11 mouse cellular contexts compared by ENCODE assay signal in genomic region chr2:126635939-126636823, GRCm38 (mm10). TPM values are rescaled to one million over a fixed set of nuclear protein-coding genes. Genes with fewer than 3 reads are reported as not detected.
DNase-seq lines count a peak whose midpoint lies in the region; ATAC-seq lines count a peak whose summit lies in the region.
"Had no signal": no experiment of that assay in that cellular context is flagged by ENCODE, and none has a peak within 500 bp of the region (broad histone marks: within the 10 kb centered on the region; RNA-seq: fewer than 3 reads in every experiment).

No protein-coding gene starts in this region.

- no peaks in the 10 kb centered on the region for H3K9me3 ChIP-seq in heart, embryonic 10.5 days
- H3K9me3 ChIP-seq: forebrain, embryonic 12.5 days had no signal

- H3K4me1 ChIP-seq in heart, embryonic 10.5 days: no peaks in the 10 kb centered on the region
- H3K4me1 ChIP-seq: forebrain, embryonic 12.5 days had no signal

- peak; percentile 25 to 59 for DNase-seq in heart, adult 18-20 months
- DNase-seq in heart, embryonic 10.5 days (ENCODE audit: low spot score): no peak
- peak; percentile 73 for DNase-seq in kidney, postnatal 10 days
- peak; percentile 63 for DNase-seq in naive thymus-derived CD4-positive, alpha-beta T cell, adult 2 months (ENCODE audit: low read depth)
- DNase-seq in urinary bladder, postnatal 36 days (ENCODE audit: low spot score in 2 of 2): no peak
- DNase-seq in left cerebral cortex, postnatal 14 days (ENCODE audit: low spot score in 2 of 2): no peak
- no peak for DNase-seq in embryo, embryonic 10.5 days (ENCODE audit: low spot score)
- DNase-seq: cerebellum, adult 18-20 months had no signal

- no peaks in the 10 kb centered on the region for H3K27me3 ChIP-seq in heart, embryonic 10.5 days (ENCODE audit: insufficient read depth, poor library complexity, severe bottlenecking)
- H3K27me3 ChIP-seq: forebrain, embryonic 12.5 days had no signal

- H3K4me3 ChIP-seq in heart, embryonic 10.5 days: no peak overlapping the region
- H3K4me3 ChIP-seq: forebrain, embryonic 12.5 days; myocyte had no signal

- intact Hi-C loops in left cerebral cortex, postnatal 14 days (cut with DNase I): no loop called here

- no peak overlapping the region for H3K27ac ChIP-seq in heart, embryonic 10.5 days
- H3K27ac ChIP-seq: forebrain, embryonic 12.5 days had no signal

- ATAC-seq in granulocyte monocyte progenitor cell, adult 5-6 weeks (replicated peaks; ENCODE audit: poor library complexity, severe bottlenecking): peak; percentile 93

- H3K36me3 ChIP-seq in heart, embryonic 10.5 days: peaks cover 62% of the 10 kb centered on the region

- 65% methylated on average over 12 of the region's 12 CpGs for WGBS in heart, embryonic 10.5 days

RNA-seq across cellular contexts. Expression of gene Hdc, which starts 17.1 kb away (rescaled TPM):
- 1 to 10 TPM; 1.5 to 2.2 TPM for total RNA-seq in heart, adult 18-20 months (2021)
- polyA plus RNA-seq in heart, embryonic 10.5 days (2016; fragmentation: Nextera tagmentation; extraction: Ambion mirVana): 3.5 and 4.1 TPM in 2 replicates
- total RNA-seq in granulocyte monocyte progenitor cell, adult 5-6 weeks (2014; fragmentation: Nextera tagmentation): 79.4 and 82.5 TPM in 2 replicates
- 138 and 152 TPM in 2 replicates for total RNA-seq in granulocyte monocyte progenitor cell, adult 5-6 weeks (2017)
- under 1 TPM; 0.36 to 0.59 TPM for total RNA-seq in left cerebral cortex, postnatal 14 days (2021)

RNA-seq across cellular contexts. Expression of gene Gabpb1, which starts 40.0 kb away (rescaled TPM):
- total RNA-seq in heart, adult 18-20 months (2021): 10 to 100 TPM in 1 of 2 experiments, 1 to 10 TPM in 1; 8.8 to 10.0 TPM
- polyA plus RNA-seq in heart, embryonic 10.5 days (2016; fragmentation: Nextera tagmentation; extraction: Ambion mirVana): 42.3 and 48.6 TPM in 2 replicates
- 32.9 and 38.2 TPM in 2 replicates for total RNA-seq in granulocyte monocyte progenitor cell, adult 5-6 weeks (2014; fragmentation: Nextera tagmentation)
- 31.2 and 37.4 TPM in 2 replicates for total RNA-seq in granulocyte monocyte progenitor cell, adult 5-6 weeks (2017)
- 10 to 100 TPM; 20.1 to 21.4 TPM for total RNA-seq in left cerebral cortex, postnatal 14 days (2021)

Comparison
In these comparisons a context has a peak if more than half of its experiments do, and no peak if none do; other contexts are left out.
1. DNase-seq: peak in heart, adult 18-20 months (2 of 2), kidney, postnatal 10 days (single experiment) and naive thymus-derived CD4-positive, alpha-beta T cell, adult 2 months (single experiment); none in heart, embryonic 10.5 days (single experiment), urinary bladder, postnatal 36 days (0 of 2), left cerebral cortex, postnatal 14 days (0 of 2) and embryo, embryonic 10.5 days (single experiment).
2. RNA of gene Hdc, which starts 17.1 kb away (total RNA-seq): 79.4 to 152 TPM in granulocyte monocyte progenitor cell, adult 5-6 weeks; 1.5 to 2.2 TPM in heart, adult 18-20 months and 0.36 to 0.59 TPM in left cerebral cortex, postnatal 14 days; every median in the first group is over 10 times any median in the second.